Mouse (Mus musculus) testis, adult 2 months (tissue): ENCODE measurements around the gene Prkci.

Experiments used
- CTCF ChIP-seq: fragments of 200-500 bp; IDR thresholded peaks from 2 replicates; pipeline ENCODE4 v1.5.1; 2012; ENCODE audit warnings: low read depth, mild to moderate bottlenecking, inconsistent platforms, low read length, moderate library complexity; ENCODE audit not compliant: control insufficient read depth, insufficient read depth, insufficient replicate concordance
- POLR2A ChIP-seq: fragments of 200-500 bp; IDR thresholded peaks from 2 replicates; pipeline ENCODE4 v1.6.1; 2012; ENCODE audit warnings: low read depth, mild to moderate bottlenecking, inconsistent platforms, low read length, moderate library complexity; ENCODE audit not compliant: control insufficient read depth

DNA sequence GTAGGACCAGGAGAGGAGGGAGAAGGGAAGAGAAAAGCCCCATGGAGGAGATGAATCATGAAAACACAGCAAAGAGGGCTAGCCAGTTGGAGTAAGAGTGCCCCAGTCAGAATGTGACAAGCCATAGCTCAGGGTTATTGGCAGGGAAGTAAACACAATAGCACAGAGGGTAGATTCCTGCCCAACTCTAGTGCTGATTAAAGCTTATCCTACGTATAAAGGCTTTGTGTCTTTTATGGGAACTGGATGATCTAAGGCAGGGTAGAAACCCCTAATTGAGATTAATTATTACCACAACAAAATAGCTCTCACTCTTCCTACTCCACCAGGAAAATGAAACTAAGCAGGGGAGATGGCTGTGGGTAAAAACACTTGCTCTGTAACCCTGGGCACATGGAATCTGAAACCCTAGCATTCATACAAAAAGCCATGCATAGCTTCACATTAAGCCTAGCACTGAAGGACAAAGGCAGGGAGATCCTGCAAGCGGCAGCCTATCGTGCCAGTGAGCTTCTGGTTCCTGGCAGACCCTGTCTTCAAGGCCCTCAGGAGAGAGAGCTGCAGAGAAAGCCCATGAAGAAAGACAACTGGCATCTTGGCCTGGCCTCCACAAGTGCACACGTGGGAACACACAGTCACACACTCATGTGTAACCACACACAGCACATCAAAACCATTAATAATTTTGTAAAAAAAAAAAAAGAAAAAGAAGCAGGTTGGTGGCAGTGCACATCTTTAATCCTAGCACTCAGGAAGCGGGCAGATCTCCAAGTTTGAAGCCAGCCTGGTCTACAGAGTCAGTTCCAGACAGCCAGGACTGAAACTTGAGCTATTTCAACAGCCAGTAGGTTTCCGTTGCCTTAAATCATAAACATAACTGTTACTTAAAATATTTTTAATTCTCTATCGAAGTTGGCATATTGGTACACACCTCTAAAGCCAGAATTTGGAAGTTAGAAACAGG, 35.4 kb upstream of the Prkci start:
- TF ChIP-seq CTCF, result no peak
- TF ChIP-seq POLR2A, result no peak
